Mouse (Mus musculus) T-helper 1 cell (primary cell): ENCODE measurements at regions not wholly inside any gene's neighbourhood (a gene's known extent, or its start where the extent isn't known, plus 50 kb on each side); places are given as distances from the start of the nearest gene placed in this dataset.

ENCODE experiments used
- in situ Hi-C: fragments of 300-600 bp; cut with MboI, MseI; formaldehyde crosslinking; loops from one replicate; pipeline ENCODE4 v1.15.1; 2025; ENCODE audit warnings: high pct_unique_total_duplicates

DNA sequence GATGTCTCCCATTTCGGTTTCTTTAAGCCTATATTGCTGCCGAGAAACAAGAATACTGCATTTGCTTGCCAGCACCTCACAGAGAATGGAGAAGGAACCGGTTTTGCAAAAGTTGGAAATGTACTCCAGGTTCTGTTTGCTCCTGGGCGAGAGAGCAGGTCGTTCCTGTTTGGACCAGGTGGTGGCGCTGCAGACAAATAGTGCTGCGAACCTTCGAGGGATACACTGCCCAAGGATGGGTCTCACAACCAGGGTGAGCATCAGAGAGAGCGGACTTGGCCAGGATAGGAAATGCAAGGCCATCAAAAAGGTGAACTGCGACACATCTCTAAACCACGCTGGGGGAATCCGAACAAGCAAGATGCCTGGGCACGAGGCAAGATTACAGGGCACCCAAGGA lies 54.0 kb upstream of the Ets2 start:
- in situ Hi-C loops = loop anchor here (10.0 kb wide), 1 partner anchor 317 kb away; no protein-coding TSS in a partner anchor

DNA sequence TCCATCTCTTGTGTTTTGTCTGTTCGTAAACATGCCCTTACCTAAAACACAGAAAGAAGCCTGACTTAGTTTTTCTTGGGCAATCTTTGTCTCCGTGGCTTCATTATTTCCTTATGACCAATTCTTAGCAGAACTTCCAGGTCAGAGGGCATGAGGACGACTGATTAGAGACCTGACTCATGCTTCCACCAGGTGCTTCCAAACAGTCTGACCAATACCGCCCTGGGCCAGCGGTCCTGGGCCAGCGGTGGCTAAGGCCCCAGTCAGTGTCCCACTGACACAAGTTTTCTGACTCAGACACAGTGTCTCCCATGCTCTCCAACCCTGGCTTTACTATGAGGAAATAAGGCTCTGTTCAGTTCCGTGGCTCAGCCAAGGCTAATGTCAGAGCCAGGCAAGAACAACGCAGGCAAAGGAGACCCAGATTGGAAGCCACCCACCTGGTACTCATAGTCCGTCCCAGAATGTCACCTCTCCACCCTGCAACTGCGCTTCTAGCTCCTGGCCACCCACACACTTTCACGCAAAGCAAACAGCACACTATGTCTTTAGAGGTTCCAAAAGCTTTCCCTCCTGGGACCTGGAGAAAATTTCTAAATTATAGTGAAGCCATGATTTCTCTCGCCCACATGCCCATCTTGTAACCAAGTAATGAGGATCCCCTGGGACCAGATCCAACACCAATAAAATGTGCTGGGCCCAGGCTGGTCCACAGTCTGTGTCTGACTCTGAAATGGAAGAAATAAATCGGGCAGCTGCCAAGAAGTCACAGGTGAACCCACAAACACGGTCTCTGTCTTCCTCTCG lies 56.6 kb upstream of the Erg start:
- in situ Hi-C loops = loop anchor here (10.0 kb wide), 1 partner anchor 322 kb away; no protein-coding TSS in a partner anchor

GRCm38 (mm10) chr16:95640670-95641069 lies 54.3 kb upstream of the Erg start:
- in situ Hi-C loops = loop anchor here (10.0 kb wide), 1 partner anchor 324 kb away; no protein-coding TSS in a partner anchor

DNA sequence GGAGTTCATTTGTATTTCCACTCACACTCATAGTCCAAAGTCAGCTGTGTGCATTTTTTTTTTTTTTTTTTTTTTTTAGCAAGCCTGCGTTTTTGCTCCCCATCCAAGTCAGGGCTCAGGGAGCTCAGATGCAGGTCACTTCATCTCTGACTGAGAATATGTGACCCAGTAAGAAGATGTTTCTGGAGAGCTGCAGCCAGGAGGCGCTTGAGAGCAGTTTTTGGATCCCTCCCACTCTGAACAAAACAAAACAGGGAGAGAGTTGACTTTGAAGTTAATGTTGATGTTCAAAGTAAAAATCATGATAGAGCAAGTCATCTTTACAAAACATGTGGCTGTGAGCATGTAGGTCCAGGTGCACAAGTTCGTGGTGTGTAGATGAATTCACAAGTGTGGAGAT lies 53.3 kb upstream of the Erg start:
- in situ Hi-C loops = loop anchor here (10.0 kb wide), 1 partner anchor 325 kb away; no protein-coding TSS in a partner anchor

GRCm38 (mm10) chr16:95637850-95638249 lies 51.5 kb upstream of the Erg start:
- in situ Hi-C loops = no loop called here

DNA sequence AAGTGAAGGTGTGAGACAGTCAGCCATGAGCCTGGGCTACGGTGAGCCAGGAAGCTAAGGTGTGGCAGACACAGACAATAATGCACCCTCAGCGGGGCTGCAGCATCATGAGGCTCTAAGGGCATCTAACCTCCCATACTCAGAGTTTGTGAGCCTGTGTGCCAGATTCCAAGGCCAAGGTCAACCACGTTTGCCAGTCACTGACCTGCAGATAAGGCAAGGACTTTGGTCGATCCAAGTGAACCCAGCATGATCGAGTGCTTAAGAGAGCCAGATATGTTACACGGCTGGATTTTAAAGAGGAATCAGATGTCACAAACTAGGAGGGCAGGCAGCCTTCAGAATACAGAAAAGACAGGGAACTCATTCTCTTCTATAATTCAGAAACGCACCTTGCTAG lies 50.2 kb upstream of the Erg start:
- in situ Hi-C loops = no loop called here
